ENCODE assay signal across 7 mouse cellular contexts in the genomic region with DNA sequence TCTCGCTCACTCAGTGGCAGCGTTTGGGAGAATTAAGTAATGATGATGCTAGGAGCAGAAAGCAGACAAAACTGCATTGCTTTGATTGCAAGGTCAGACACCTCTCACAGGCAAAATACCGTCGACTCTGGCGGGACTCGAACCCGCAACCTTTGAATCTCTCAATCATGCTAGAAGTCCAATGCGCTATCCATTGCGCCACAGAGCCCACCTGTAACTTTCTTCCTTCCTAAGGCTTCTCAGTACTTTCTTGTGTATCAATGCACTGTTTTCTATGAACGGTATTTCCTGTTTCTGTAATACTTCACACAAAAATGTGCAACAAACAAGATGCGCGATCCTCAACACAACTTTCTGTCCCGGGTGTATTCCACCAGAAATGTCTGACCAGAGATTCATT. TPM values are rescaled to one million over a fixed set of nuclear protein-coding genes. Genes with fewer than 3 reads are reported as not detected.
DNase-seq lines count a peak whose midpoint lies in the region; ATAC-seq lines count a peak whose summit lies in the region.

No protein-coding gene starts in this region.

- peaks cover 61% of the 10 kb centered on the region for H3K27me3 ChIP-seq in neural tube, embryonic 15.5 days (replicated peaks)
- H3K27me3 ChIP-seq in intestine, embryonic 16.5 days (replicated peaks; ENCODE audit: control insufficient read depth, insufficient read depth, low read length): no peaks in the 10 kb centered on the region

- peak; percentile 87 for DNase-seq in neural tube, embryonic 10.5 days (ENCODE audit: extremely low spot score, low spot score)
- DNase-seq in embryo, embryonic 10.5 days (ENCODE audit: low spot score): peak; percentile 95
- peak; percentile 13 to 19 for DNase-seq in spleen, adult 18-20 months
- no peak for DNase-seq in ovary, postnatal 36 days (ENCODE audit: low spot score)
- DNase-seq in right cerebral cortex, postnatal 25 days: no peak

- no peak for ATAC-seq in neural tube, embryonic 15.5 days (ENCODE audit: low FRiP score)
- no peak for ATAC-seq in intestine, embryonic 16.5 days

- no peaks in the 10 kb centered on the region for H3K36me3 ChIP-seq in neural tube, embryonic 15.5 days
- no peaks in the 10 kb centered on the region for H3K36me3 ChIP-seq in intestine, embryonic 16.5 days (ENCODE audit: control insufficient read depth, insufficient read depth, low read length)

- no peak overlapping the region for H3K9ac ChIP-seq in neural tube, embryonic 15.5 days (replicated peaks)
- H3K9ac ChIP-seq in intestine, embryonic 16.5 days (ENCODE audit: low read depth, low read length): no peak overlapping the region

- no peak overlapping the region for H3K27ac ChIP-seq in neural tube, embryonic 15.5 days (replicated peaks)
- no peak overlapping the region for H3K27ac ChIP-seq in intestine, embryonic 16.5 days (ENCODE audit: low read length)

- H3K4me1 ChIP-seq in neural tube, embryonic 15.5 days: peaks cover 18% of the 10 kb centered on the region
- H3K4me1 ChIP-seq in intestine, embryonic 16.5 days (ENCODE audit: control insufficient read depth, insufficient read depth, low read length): peaks cover 3% of the 10 kb centered on the region; the same call in 1 of the 2 replicates

- no peak overlapping the region for H3K4me3 ChIP-seq in neural tube, embryonic 15.5 days (replicated peaks)
- H3K4me3 ChIP-seq in intestine, embryonic 16.5 days (ENCODE audit: low read length): peak overlapping the region; percentile 49

- H3K4me2 ChIP-seq in neural tube, embryonic 15.5 days: no peak overlapping the region
- H3K4me2 ChIP-seq in intestine, embryonic 16.5 days (ENCODE audit: low read depth, low read length): peak overlapping the region; percentile 61

- 5% methylated on average over 13 of the region's 13 CpGs for WGBS in neural tube, embryonic 15.5 days
- 12% methylated on average over 13 of the region's 13 CpGs for WGBS in intestine, embryonic 16.5 days

- no peaks in the 10 kb centered on the region for H3K9me3 ChIP-seq in neural tube, embryonic 15.5 days (replicated peaks)
- no peaks in the 10 kb centered on the region for H3K9me3 ChIP-seq in intestine, embryonic 16.5 days (ENCODE audit: control insufficient read depth, low read length)

RNA-seq across cellular contexts. Expression of gene Zfp184, which starts 27.9 kb away (rescaled TPM):
- 10.3 and 11.5 TPM in 2 replicates for polyA plus RNA-seq in neural tube, embryonic 15.5 days (2015; fragmentation: Nextera tagmentation; extraction: Ambion mirVana)
- 4.4 and 4.7 TPM in 2 replicates for polyA plus RNA-seq in intestine, embryonic 16.5 days (2015; fragmentation: Nextera tagmentation; extraction: Ambion mirVana)

Comparison
In these comparisons a context has a peak if more than half of its experiments do, and no peak if none do; other contexts are left out.
1. DNase-seq: peak in neural tube, embryonic 10.5 days (single experiment), embryo, embryonic 10.5 days (single experiment) and spleen, adult 18-20 months (2 of 2); none in ovary, postnatal 36 days (single experiment) and right cerebral cortex, postnatal 25 days (single experiment).